Mouse (Mus musculus): ENCODE measurements around the gene Sh3pxd2a.

The Sh3pxd2a gene

DNA sequence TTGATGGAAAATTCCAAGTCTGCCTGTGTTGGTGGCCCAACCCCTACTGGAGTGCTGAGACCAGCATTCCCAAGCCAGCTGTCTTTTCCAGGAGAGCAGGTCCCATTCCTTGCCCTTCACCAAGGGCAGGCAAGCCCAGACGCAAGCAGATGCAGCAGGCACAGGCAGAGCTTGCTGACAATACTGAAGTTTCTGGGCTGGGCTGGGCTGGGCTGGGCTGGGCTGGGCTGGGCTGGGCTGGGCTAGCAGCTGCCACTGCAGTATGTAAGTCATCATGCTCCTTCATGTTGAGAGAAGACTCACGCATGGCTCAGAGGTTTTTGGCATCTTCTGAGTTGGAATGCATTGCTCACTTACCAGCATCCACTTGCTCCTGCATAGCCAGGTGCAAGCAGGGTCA, 27.7 kb upstream of the Sh3pxd2a start:
- DNase-seq (ENCODE audit: low spot score): no peak

GRCm38 (mm10) chr19:47489233-47489632, 25.0 kb upstream of the Sh3pxd2a start:
- no peak for DNase-seq (ENCODE audit: low spot score)

GRCm38 (mm10) chr19:47488250-47488649, 24.0 kb upstream of the Sh3pxd2a start:
- DNase-seq (ENCODE audit: low spot score): no peak

- no peak for DNase-seq (ENCODE audit: low spot score)
Observed at GRCm38 (mm10) chr19:47487572-47487971, 23.4 kb upstream of the Sh3pxd2a start.

DNA sequence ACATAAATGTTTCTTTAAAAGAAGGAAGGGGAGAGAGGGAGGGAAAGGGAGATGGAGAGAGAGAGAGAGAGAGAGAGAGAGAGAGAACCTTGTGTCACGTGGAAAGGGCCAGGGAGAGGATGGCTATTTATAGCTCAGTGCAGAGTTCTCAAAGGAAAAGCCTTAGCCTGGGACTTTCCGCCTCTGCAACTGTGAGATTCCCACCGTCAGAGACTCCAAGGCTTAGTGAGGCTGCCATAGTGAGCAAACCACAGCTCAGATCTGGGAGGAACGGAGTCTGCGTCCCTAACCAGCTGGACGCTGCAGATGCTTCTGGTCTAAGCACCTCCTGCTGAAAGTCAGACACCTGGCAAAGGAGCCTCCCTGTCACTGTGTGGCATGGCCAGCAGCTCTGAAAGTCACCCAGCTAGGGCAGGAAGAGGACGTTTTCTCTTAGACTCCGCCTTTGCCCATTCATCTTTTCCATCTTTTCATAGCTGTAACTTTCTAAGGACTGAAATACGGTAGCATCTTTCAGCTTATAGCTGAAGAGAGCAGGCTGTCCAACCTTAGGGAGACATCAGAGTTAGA, 21.9 kb upstream of the Sh3pxd2a start:
- no peak for DNase-seq (ENCODE audit: low spot score)

- DNase-seq (ENCODE audit: low spot score): no peak
Observed at GRCm38 (mm10) chr19:47484110-47484509, 19.9 kb upstream of the Sh3pxd2a start.

- DNase-seq (ENCODE audit: low spot score): no peak
Observed at GRCm38 (mm10) chr19:47483346-47483745, 19.1 kb upstream of the Sh3pxd2a start.

DNA sequence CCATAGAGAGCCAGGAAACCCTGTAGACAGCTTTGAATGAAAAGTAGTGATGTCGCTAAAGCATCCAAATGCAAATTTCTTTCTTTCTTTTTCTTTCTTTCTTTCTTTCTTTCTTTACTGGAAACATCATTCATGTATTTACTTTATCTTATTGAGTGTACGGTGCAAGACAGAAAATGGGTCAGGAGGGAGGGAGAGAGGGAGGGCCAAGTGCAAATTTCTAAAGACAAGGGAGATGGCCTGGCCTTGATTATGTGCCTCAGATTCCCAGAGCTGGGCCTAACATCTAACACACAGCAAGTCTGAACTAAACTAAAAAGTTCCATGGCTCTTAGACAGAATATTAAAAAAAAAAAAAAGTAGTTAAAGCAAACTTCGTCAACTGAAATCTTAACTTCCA, 9.3 kb upstream of the Sh3pxd2a start:
- DNase-seq (ENCODE audit: low spot score): no peak

GRCm38 (mm10) chr19:47472881-47473400, 8.7 kb upstream of the Sh3pxd2a start:
- peak; percentile 38 for DNase-seq (ENCODE audit: low spot score)

GRCm38 (mm10) chr19:47471808-47472207, 7.6 kb upstream of the Sh3pxd2a start:
- no peak for DNase-seq (ENCODE audit: low spot score)

DNA sequence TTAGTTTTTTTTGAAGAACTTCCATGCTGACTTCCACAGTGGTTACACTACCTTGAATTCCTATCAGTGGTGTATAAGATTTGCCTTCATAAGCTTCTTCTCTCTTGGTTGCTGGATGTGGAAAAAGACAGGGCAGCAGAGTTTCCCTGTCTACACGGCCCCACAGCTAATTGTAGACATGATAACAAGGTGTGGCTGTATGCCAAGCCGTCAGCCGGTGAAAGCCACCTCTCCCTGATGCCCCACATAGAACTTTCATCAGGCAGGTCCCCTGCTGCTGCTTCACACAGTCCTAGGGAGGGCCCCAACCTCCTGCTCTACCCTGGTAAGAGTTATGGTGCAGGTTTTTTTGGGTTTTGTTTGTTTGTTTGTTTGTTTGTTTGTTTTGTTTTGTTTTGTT, 4.5 kb upstream of the Sh3pxd2a start:
- no peak for DNase-seq (ENCODE audit: low spot score)

DNA sequence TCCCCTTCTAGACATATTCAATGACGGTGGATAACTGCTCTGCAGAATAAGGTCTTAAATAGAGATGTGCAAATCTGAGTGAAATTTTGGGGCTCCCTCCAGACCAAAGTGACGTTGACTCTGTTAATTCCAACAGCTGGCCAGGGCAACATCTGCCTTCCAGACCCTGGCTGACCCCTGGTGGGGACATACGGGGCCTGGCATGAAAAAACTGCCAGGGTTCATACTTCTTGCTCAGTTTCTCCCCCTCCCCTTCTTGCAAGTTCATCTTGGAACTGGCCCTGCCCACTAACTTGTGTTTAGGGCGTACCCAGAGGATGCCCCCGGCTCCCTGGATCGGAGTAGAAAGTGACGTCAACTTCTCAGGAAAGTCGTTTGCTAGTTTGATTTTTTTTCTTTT, 2.6 kb upstream of the Sh3pxd2a start:
- DNase-seq (ENCODE audit: low spot score): no peak

DNA sequence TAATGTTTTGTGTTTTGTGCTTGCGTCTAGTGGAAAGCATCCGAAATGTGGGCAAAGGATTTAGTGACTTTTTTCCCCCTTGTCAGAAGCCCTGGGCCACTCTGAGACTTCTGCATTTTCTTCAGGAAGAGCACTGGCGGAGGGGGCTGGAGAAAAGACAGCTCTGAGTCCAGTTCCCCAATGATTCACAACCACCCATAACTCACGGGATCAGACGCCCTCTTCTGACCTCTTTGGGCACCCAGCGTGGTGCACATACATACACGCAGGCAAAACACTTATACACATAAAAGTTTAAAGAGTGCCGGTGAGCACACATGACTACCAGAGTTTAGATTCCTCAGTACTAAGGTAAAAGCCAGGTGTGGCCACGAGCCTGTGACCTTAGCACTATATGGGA, 1.3 kb upstream of the Sh3pxd2a start:
- DNase-seq (ENCODE audit: low spot score): no peak

GRCm38 (mm10) chr19:47463636-47464303, 431 bp downstream of the Sh3pxd2a start:
- DNase-seq (ENCODE audit: low spot score): peak; percentile 71

- peak; percentile 33 for DNase-seq (ENCODE audit: low spot score)
Observed at GRCm38 (mm10) chr19:47463206-47463605, 995 bp downstream of the Sh3pxd2a start.

DNA sequence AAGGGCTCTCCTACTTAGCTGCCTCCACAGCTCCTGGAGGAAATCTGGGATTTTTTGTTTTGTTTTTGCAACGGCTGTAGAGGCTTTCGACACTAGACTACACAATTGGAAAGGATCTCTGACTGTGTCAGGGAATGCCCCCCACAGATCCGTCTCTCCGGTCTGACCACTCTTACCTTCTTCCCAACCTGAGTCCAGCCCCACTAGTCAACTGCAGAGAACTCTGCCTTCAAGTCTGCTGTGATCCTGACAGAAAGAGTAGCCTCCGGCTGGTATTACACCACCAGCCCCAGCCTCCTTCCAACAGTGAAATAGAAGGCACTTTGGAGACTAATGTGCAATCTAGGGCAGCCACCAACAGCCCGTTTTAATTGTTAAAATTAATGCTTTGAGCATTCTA, 1.5 kb downstream of the Sh3pxd2a start:
- no peak for DNase-seq (ENCODE audit: low spot score)

DNA sequence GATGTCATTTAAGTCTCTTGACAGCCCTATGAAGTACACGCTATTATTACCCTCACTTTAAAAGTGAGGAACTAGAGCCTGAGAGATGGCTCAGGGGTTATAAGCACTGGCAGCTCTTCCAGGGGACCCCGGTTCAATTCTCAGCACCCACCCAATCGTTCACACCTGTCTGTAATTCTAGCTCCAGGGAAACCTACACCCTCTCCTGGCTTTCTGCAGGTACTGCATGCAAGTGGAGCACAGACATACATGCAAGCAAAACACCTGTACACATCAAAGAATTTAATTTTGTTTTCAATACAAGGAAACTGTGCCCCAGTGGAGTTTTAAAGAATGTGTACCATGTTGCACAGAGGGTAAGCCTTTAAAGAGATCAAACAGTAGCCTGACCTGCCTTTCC, 2.4 kb downstream of the Sh3pxd2a start:
- DNase-seq (ENCODE audit: low spot score): no peak

DNA sequence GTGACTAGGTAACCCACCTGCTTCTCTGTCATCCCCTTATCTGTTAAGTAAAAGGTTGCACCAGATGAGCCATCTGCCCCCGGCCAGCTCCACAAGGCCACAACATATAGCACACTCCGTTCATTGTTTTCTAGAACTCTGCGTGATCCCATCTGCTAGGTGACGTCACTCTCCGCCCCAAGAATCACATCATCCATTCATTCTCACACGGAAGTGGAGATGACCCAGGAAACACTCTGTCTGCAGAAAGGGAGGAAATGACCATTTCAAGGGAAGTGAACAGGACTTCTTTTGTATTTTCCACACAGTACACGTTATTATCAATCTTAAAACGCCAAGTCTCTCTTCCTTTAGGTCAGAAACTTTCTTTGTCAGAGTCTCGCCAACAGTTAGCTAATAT, 2.8 kb downstream of the Sh3pxd2a start:
- DNase-seq (ENCODE audit: low spot score): no peak

DNA sequence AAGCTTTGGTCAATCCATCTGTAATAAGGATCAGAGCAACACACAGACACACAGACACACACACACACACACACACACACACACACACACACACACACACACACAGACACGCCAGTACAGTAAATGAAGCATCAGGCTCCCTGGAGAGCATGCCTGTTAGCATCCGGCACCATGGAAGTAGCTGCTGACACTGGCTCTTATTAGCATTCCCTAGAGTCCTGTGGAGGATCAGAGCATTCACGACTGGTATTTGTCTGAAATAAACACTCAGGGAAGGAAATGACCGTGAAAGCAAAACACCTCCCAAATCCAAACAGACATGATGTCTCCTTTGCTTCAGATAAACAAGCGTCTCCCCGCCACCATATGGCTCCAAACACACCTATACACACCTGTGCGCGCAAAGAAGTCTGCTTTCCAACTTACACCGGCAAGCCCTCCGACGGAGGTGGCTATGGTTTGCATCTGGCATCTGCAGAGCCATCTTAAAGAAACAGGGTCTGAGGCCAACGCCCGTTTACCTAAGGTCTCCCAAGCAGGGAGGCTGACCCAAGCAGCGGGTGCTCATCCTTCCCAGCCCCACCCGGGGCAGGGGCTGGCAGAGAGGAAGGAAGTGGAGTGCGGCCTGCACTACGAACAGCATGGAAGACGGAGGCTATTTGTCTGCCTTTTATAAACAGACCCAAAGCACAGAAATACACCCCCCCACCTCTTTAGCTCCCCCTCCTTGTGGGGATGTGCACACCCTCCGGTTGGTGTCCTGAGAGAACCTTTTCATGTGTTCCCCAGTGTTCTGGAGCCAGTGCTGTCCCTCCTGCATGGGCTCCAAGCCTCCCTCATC, 3.9 kb downstream of the Sh3pxd2a start:
- no peak for DNase-seq (ENCODE audit: low spot score)

- DNase-seq (ENCODE audit: low spot score): no peak
Observed at GRCm38 (mm10) chr19:47459214-47459613, 5.0 kb downstream of the Sh3pxd2a start.

GRCm38 (mm10) chr19:47458504-47459161, 5.6 kb downstream of the Sh3pxd2a start:
- DNase-seq (ENCODE audit: low spot score): no peak

GRCm38 (mm10) chr19:47457711-47458503, 6.3 kb downstream of the Sh3pxd2a start:
- DNase-seq (ENCODE audit: low spot score): no peak
